8 mouse cellular contexts compared by ENCODE assay signal in the genomic region with DNA sequence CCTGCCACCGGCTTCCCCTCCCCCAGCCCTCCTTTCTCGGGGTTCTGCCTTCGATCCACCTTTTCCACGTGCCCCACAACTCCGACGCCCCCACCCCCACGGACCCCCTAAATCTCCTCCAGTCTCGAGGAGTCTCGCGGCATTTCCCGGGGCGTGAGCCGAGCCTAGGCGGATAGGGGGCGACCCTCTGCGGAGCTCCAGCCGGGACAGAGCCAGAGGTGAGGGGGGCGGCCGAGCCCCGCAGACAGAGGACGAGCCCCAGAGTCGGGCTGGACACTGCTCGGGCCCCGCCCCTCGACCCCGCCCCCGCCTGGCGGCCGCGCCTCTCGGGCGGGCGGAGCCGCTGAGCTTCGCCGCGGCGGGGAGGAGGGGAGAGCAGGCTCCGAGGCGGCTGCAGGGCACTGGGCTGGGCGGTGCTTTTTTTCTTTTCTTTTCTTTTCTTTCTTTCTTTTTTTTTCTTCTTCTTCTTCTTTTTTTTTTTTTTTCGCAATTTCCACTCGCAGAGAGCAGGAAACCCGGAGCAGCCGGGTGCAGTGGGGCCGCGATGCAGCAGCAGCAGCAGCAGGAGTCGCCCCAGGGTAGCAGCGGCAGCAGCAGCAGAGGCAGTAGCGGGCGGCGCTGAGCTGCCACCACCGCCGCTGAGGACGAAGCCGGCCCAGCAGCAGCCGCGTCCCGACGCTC. TPM values are rescaled to one million over a fixed set of nuclear protein-coding genes. Genes with fewer than 3 reads are reported as not detected.
DNase-seq lines count a peak whose midpoint lies in the region; ATAC-seq lines count a peak whose summit lies in the region.

Sh3kbp1 (plus strand) TSS at position 366 of the 681 bp plus-strand sequence.

- H3K9ac ChIP-seq in hindbrain, embryonic 14.5 days = peak within 1 kb of the TSS; percentile 73

- DNase-seq in ZHBTc4 (ENCODE audit: low read depth, low spot score) = peak; percentile 56
- DNase-seq in cerebellum, postnatal 4 days (ENCODE audit: low spot score in 2 of 2) = peak; percentile 21 to 61
- DNase-seq in gastrocnemius, adult 18-20 months (ENCODE audit: low spot score) = peak; percentile 49
- peak; percentile 38 for DNase-seq in hindbrain, embryonic 14.5 days (ENCODE audit: low spot score)
- peak; percentile 15 for DNase-seq in left cerebral cortex, adult 11 months (ENCODE audit: low spot score)
- peak; percentile 72 for DNase-seq in lung, postnatal 36 days
- DNase-seq in retina, postnatal 1 day = peak; percentile 81
- peak; percentile 39 for DNase-seq in urinary bladder, adult 2 months (ENCODE audit: low spot score)

- H3K4me1 ChIP-seq in hindbrain, embryonic 14.5 days (replicated peaks; ENCODE audit: control insufficient read depth, insufficient read depth, low read length) = no peaks in the 10 kb centered on the region

- H3K27ac ChIP-seq in hindbrain, embryonic 14.5 days = peak within 1 kb of the TSS; percentile 75

- 18% methylated on average over 42 of the region's 60 CpGs for WGBS in hindbrain, embryonic 14.5 days

- peak within 1 kb of the TSS; percentile 65 for H3K4me3 ChIP-seq in hindbrain, embryonic 14.5 days (replicated peaks; ENCODE audit: low read length)

- H3K4me2 ChIP-seq in hindbrain, embryonic 14.5 days (replicated peaks) = peak within 1 kb of the TSS; percentile 64

- H3K9me3 ChIP-seq in hindbrain, embryonic 14.5 days (ENCODE audit: control insufficient read depth, low read length) = no peaks in the 10 kb centered on the region

- no peaks in the 10 kb centered on the region for H3K36me3 ChIP-seq in hindbrain, embryonic 14.5 days (replicated peaks; ENCODE audit: control insufficient read depth, insufficient read depth)

- ATAC-seq in hindbrain, embryonic 14.5 days (ENCODE audit: low FRiP score) = peak; percentile 86

- H3K27me3 ChIP-seq in hindbrain, embryonic 14.5 days (ENCODE audit: control insufficient read depth, insufficient read depth, low read length) = no peaks in the 10 kb centered on the region

RNA-seq across cellular contexts. Expression of gene Sh3kbp1, which starts in this region (rescaled TPM):
- total RNA-seq in gastrocnemius, adult 18-20 months (2021) = 10 to 100 TPM; 20.8 to 28.8 TPM
- 53.4 and 61.1 TPM in 2 replicates for polyA plus RNA-seq in hindbrain, embryonic 14.5 days (2014; fragmentation: Nextera tagmentation; extraction: Ambion mirVana)
- 44.2 and 45.0 TPM in 2 replicates for polyA plus RNA-seq in urinary bladder, adult 2 months (2012; rRNA removed)

Comparison
In these comparisons a context has a peak if more than half of its experiments do, and no peak if none do; other contexts are left out.
1. Peak in every context shown above with its lines: DNase-seq, ATAC-seq, H3K4me3 ChIP-seq and H3K27ac ChIP-seq.
2. DNase-seq: peak in every context shown above with its lines; median percentile 81 in retina, postnatal 1 day; 72 in lung, postnatal 36 days; 56 in ZHBTc4; 49 in gastrocnemius, adult 18-20 months; 41 in cerebellum, postnatal 4 days; 39 in urinary bladder, adult 2 months; 38 in hindbrain, embryonic 14.5 days; 15 in left cerebral cortex, adult 11 months.